Mouse (Mus musculus) duodenum, adult 2 months (tissue): ENCODE results near the gene Zfp668. TPM values are rescaled to one million over a fixed set of nuclear protein-coding genes. Genes with fewer than 3 reads are reported as not detected.

Experiments used
- polyA plus RNA-seq: library from polyadenylated mRNA; depleted of rRNA; stranded (reverse); fragments of >200 nt; gene quantifications from 2 replicates; pipeline ENCODE4 v1.2.3, GENCODE M21; 2012; ENCODE audit warnings: low replicate concordance; rRNA removed

Zfp668 gene
- 5.1 and 6.8 TPM in 2 replicates for polyA plus RNA-seq

DNA sequence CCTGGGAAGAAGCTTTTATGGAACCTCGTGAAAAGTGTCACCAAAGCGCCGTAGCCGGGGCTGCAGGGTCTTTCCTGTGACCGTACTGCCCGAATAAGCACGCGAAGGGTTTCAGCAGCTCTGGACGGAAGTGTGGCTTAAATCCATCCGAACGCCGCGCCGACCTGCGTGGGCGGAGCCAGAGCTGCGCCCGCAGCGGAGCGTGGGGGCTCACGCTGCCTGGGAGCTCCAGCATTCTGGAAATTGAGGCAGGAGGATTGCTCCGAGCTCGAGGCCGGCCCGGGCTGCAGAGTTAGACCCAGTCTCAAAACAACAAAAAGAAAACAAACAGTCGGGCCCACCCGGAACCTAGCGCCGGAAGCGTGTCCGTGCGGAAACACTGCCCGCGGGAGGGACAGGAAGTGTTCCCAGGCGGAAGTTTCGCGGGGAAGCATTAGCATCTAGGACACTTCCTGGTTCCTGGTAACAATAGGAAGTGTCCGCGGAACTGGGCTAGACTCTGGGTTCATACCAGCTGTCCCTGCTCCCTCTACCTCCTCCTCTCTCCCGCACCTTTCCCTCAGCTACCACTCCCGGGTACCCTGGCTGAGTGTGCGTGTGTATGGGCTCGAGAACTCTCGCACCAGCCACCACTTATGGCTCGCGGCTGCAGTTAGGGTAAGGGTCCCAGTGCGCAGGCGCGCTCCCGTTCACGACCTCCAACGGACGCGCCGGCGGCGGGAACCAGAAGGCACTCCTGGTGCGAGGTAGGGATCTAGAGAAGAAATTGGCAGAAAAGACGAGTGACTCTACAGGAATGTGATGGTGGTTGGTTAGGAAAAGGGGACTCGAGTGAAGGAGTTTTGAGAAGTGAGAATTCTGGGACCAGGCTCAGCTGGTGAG lies at the start of gene Zfp668:
Gene Zfp668 (minus strand): TSS at position 362 of the 882 bp plus-strand sequence.

DNA sequence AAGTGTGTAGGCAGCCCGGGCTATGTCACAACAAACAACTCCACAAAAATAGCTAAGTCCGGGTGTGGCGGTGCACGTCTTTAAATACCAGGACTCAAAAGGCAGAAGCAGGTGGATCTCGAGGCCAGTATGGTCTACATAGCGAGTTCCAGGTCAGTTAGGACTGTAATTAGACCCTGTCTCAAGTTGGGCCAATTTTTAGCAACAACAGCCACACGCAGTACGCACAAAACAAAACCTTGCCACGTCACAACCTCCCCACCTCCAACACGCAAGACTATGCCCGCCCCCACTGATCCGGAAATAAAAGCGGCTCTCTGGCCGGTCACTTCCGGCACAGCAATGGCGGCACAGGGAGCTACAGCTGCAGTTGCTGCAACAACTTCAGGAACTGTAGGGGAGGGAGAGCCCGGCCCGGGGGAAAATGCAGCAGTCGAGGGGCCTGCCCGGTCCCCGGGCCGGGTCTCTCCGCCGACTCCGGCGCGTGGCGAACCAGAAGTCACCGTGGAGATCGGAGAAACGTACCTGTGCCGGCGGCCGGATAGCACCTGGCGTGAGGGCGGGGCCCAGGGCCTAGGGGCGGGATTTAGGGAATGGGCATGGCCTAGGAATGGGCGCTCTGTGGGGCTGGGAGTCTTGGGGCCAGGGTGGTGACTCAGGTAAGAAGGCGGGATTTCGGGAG lies 35.7 kb upstream of the Zfp668 start, which contains the start of gene Kat8:
Gene Kat8 (plus strand): TSS at position 327 of the 682 bp plus-strand sequence.

DNA sequence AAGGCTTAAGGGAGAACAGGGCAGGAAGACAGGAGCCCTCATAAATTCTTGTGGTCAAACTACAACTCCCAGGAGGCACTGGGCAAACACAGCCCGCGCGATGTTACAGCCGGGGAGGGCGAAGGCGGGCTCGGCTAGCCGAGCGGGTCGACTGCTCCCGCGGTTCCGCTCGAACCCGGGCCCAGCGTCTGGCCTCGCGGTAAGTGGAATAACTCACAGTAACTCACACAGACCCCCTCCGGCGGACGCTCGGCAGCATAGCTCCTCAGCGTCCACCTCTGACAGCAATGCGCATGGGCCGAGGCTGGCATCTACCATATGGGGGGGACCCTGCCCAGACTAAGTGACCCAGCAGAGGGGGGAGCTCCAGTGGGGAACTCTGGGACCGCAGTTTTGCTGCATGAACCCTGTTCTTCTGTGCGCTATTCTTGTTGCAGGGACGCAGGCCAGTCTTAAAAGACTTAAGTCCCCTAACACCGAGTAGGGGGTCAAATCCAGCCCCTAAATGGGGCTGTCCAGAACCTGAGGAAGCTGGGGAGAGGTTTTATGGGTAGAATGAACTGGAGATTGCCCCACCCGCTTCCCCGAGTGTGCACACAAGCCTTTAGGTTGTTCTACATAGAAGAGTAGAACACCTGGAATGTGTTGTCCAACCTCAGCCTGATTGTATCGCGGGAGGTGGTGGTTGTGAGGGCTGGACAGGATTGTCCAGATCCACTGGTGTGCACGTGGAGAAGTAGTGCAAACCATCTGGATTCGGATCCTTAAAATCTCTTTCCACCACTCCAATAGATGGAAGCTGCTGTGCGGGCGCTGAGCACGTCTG lies 27.6 kb upstream of the Zfp668 start, which contains the start of gene Bckdk:
Gene Bckdk (plus strand): TSS at position 112 of the 826 bp plus-strand sequence.

DNA sequence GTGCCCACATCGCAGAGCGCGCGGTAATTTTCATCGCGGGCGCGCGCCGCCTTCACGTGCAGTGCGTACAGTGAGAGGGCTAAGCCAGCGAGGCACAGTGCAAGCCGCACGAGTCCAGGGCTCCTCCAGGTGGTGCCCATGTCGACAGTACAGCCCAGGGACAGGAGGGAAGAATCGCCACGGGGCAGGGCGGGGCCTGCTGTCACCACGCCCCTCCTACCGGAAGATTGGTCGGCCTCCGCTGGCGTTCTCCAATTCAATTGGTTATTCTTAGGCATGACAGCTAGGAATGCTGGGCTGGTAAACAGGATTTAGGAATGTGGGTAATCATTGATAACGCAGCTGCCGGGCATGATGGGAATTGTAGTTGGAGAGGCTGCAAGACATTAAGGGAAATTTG lies 18.8 kb upstream of the Zfp668 start, which contains the start of the genes Gm21974 and Vkorc1:
Gene Gm21974 (minus strand): TSS at position 13 of the 400 bp plus-strand sequence.
Gene Vkorc1 (minus strand): TSS at position 176 of the 400 bp plus-strand sequence.

DNA sequence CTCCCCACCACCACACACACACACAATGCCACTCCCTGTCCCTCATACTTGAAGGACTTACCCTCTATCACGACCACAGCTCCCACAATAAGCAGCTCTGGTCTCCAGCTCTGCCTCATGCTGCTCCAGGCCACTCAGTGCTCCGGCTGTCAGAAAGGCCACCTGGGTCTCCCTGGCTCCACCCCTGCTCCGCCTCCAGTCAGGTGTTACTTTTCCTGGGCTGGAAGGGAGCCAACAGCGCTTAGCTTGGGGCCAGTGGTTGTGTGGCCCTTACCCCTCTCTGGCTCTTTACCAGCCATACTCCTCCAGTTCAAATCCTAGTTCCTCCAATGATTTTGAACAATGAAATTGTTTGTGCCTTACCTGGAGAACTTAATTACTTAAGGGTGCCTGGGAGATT lies 14.2 kb upstream of the Zfp668 start, which contains the start of gene Prss53:
Gene Prss53 (minus strand): TSS at position 173 of the 400 bp plus-strand sequence.

DNA sequence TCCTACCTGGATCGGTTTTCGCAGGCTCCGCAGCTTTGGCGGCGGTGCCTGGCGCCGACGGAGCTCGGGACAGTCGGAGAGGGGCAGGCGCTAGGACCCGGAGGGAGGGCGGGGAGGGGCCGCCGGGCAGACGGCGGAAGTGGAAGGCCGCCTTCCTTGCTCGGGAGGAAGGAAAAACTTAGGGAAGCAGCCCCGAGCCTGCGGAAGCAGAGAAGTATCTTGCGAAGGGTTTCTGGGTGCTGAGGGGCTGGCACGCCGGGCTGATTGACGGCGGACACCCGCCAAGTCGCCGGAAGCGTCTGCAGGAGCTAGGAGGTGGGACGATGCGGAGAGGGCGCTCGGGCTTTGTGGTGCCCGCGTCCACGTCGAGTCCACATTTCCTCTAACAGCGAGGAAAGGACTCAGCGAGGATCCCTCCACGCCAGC lies 574 bp downstream of the Zfp668 start, which contains the start of gene Zfp646:
Gene Zfp646 (plus strand): TSS at position 181 of the 426 bp plus-strand sequence.

DNA sequence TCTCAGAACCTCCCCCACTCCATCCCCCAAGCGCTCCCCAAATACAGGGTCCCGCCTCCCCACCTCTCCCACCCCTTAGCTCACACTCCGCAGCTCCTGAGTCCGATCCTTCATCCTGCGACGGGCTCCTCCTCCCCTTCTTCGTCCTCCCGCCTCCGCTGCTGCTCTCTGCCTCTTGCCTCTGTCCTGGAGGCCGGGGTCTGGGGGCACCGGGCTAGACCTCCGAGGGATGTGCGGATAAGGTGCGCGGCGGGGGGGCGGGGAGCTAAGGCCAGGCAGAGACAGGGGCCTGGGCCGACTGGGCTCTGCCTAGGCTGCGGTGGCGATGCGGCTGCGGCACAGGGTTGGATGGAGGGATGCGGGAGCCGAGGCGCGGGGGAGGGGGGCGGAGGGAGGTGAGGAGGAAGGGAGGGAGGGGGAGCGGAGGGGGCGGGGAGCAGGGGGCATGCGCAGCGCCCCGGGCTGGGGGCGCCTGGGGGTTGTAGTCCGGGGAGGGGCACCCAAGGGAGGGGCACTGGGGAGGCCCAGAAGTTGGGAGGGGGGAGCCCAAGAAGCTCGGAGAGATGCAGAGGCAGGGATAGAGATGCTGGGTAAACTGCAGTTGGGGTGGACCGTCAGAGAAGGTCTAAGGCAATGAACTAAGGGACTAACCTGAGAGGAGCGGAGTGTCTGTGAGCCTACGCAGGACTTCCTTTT lies 52.3 kb downstream of the Zfp668 start, which contains the start of the genes Stx4a and Stx1b:
Gene Stx4a (plus strand): TSS at position 119 of the 696 bp plus-strand sequence.
Gene Stx1b (minus strand): TSS at position 374 of the 696 bp plus-strand sequence.

Other genes starting within 250 kb of the Zfp668 start
- 30.7 and 46.2 TPM in 2 replicates for gene Bcl7c, start 167.9 kb downstream of the Zfp668 start, polyA plus RNA-seq
- 18.0 and 22.0 TPM in 2 replicates for gene Ctf1, start 164.1 kb downstream of the Zfp668 start, polyA plus RNA-seq
- not detected in 2 replicates for gene Ctf2, start 144.7 kb downstream of the Zfp668 start, polyA plus RNA-seq
- 51.0 and 74.6 TPM in 2 replicates for gene Fbxl19, start 132.3 kb downstream of the Zfp668 start, polyA plus RNA-seq
- 23.5 and 26.0 TPM in 2 replicates for gene Orai3, start 107.0 kb downstream of the Zfp668 start, polyA plus RNA-seq
- gene Setd1a, start 100.2 kb downstream of the Zfp668 start, polyA plus RNA-seq, result 6.8 and 8.0 TPM in 2 replicates
- not detected in 2 replicates for gene Gm49388, start 91.2 kb downstream of the Zfp668 start, polyA plus RNA-seq
- 39.8 and 42.6 TPM in 2 replicates for gene Hsd3b7, start 76.2 kb downstream of the Zfp668 start, polyA plus RNA-seq
- gene Stx4a, start 52.5 kb downstream of the Zfp668 start, polyA plus RNA-seq, result 40.2 and 59.7 TPM in 2 replicates
- gene Stx1b, start 52.3 kb downstream of the Zfp668 start, polyA plus RNA-seq, result 2.0 and 3.3 TPM in 2 replicates
- 9.2 and 11.9 TPM in 2 replicates for gene Zfp646, start 607 bp downstream of the Zfp668 start, polyA plus RNA-seq
- 1.5 and 1.8 TPM in 2 replicates for gene Prss53, start 14.1 kb upstream of the Zfp668 start, polyA plus RNA-seq
- gene Gm21974, start 18.6 kb upstream of the Zfp668 start, polyA plus RNA-seq, result 0.49 TPM in 1 of 2 replicates, not detected in the other
- 81.2 and 108 TPM in 2 replicates for gene Vkorc1, start 18.8 kb upstream of the Zfp668 start, polyA plus RNA-seq
- 81.7 and 85.2 TPM in 2 replicates for gene Bckdk, start 27.3 kb upstream of the Zfp668 start, polyA plus RNA-seq
- 6.3 and 8.2 TPM in 2 replicates for gene Kat8, start 35.7 kb upstream of the Zfp668 start, polyA plus RNA-seq
- 33.6 and 89.6 TPM in 2 replicates for gene Prss8, start 53.3 kb upstream of the Zfp668 start, polyA plus RNA-seq
- gene Prss36, start 69.9 kb upstream of the Zfp668 start, polyA plus RNA-seq, result 4.5 and 5.9 TPM in 2 replicates
- 92.7 and 112 TPM in 2 replicates for gene Fus, start 90.6 kb upstream of the Zfp668 start, polyA plus RNA-seq
- gene Pycard, start 117.0 kb upstream of the Zfp668 start, polyA plus RNA-seq, result 473 and 516 TPM in 2 replicates
- 7.3 and 7.8 TPM in 2 replicates for gene Trim72, start 127.1 kb upstream of the Zfp668 start, polyA plus RNA-seq
- 2.8 TPM in 2 replicates for gene Itgam, start 185.8 kb upstream of the Zfp668 start, polyA plus RNA-seq
- gene Gm49368, start 185.9 kb upstream of the Zfp668 start, polyA plus RNA-seq, result 0.04 TPM in 1 of 2 replicates, not detected in the other